Mouse (Mus musculus) gonadal fat pad, adult 2 months (tissue): ENCODE measurements at regions not wholly inside any gene's neighbourhood (a gene's known extent, or its start where the extent isn't known, plus 50 kb on each side); places are given as distances from the start of the nearest gene placed in this dataset.

Experiments
- DNase-seq: peaks from one replicate; pipeline ENCODE4 v3.0.0-alpha.2; 2012; ENCODE audit warnings: low read depth

DNA sequence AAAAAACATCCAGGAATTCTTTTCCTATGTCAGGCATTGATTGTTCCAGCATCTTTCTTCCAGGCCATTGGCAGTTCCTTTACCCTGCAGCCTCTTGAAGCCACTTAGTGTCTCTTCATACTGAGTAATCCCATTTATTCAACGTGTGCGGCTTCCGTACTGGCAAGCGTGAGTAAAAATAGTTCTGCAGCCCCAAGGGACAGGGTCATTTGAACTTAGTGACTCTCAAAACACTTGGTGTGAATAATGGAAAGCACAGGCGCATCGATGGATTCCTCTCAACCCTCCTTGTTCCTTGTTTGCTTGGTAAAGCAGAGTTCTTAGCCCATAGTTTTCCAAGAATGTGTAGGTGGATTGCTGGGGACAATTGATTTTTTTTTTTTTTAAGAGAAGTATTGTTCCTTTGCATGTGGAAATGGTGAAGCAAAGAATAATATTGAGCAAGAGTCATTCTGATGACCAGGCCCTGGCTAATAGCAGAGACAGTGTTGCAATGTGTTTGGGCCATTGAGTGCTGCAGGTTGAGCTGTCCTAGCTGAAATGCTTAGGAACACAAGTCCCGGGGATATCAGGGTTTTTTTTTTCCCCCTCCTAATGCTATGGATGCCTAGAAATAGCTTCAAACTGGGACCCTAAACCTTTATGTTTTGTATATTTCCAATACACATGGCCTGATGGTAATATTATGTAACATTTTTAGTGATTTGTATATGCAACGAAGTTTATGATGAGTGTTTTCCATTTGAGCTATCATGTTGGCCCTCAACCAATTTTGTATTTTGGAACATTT lies 1294.1 kb upstream of the A1bg start:
- DNase-seq, result peak; percentile 96

- DNase-seq, result no peak
Measured at GRCm38 (mm10) chr15:62215616-62216398, 1293.0 kb upstream of the A1bg start.

GRCm38 (mm10) chr15:62214300-62214699 lies 1291.5 kb upstream of the A1bg start:
- no peak for DNase-seq

GRCm38 (mm10) chr15:62212283-62212910 lies 1289.6 kb upstream of the A1bg start:
- peak; percentile 94 for DNase-seq

DNA sequence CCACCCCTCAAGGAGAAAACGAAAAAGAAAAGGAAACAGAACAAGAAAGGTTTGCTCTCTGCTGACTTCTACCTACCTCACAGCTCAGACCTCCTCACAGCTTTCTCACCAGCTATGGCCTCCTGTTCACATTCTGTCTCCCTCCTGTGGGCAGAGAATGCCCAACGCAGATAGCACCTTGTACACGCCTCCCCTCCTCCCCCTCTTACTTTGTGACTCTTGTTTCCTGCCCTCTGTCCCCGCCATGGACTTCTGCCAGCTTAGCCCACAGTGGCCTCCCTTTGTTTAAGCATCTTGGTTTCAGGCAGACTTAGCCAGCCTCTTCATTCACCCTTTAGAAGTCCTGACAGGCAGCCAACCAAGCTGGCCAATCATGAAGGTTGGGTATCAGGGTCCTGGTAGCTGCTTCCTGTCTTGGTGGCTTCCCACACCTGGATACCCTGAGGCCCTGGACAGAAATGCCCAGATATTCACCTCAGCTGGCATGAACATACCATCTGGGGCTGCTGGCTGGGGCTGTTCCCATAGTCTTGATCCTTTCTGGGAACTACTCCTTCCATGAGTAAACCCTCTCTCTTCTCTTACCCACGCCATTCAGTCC lies 1287.2 kb upstream of the A1bg start:
- peak; percentile 81 for DNase-seq

DNA sequence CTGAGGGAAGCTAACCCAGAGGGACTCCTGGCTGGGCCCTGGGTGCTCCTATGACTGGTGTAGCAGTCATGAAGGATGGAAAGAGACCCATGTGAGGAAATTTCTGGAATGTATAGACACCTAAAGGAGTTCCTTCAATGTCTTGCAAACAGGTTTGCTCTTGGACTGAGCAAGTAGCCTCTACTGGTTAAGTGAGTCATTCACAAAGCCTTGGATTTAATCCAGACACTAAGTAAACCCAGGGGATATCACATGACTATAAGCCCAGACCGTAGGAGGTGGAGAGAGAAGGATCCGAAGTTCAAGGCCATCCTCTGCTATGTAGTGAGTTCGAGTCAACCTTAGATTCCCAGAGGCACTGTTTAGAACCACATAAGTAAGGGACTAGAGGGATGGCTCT lies 1286.5 kb upstream of the A1bg start:
- DNase-seq, result no peak

GRCm38 (mm10) chr15:62206502-62206902 lies 1283.7 kb upstream of the A1bg start:
- no peak for DNase-seq

- no peak for DNase-seq
Measured at GRCm38 (mm10) chr15:62203951-62204905, 1281.4 kb upstream of the A1bg start.

GRCm38 (mm10) chr15:62202781-62203375 lies 1280.1 kb upstream of the A1bg start:
- no peak for DNase-seq

DNA sequence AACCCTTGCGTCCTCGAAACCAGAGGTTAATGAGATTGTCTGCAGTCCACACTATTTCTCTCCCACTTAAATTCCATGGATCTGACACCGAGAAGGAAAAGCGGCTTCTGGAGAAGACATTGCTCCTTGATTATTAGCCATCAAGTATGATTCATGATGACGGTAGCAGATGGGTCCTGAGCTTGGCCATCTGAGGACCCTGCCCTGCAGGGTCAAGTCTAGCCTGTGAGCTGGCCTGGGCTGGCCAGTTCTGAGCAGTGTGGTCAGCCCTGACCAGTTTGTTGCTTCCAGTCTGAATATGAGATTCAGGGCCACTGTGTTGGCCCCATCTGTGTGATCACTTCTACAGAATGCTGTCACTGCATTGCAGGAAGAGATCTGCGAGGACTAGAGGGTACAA lies 1275.9 kb upstream of the A1bg start:
- no peak for DNase-seq

DNA sequence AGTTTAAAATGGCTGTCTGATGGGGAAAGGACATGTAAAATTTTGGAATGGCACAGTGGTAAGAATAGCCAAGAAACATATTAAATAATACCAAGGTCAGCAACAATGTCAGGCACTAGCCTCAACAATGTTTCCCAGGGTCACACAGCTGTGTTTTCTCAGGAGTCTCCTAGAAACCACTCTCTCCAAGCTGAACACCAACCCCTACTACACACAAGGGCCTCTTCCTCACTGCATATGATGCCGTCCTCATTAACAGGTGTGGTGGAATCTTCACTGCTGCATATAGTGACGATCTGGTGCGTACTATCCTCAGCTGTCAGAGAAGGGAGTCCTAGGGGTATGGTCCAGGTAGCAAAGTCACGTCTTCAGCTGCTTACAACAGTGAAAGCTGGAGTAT lies 1275.4 kb upstream of the A1bg start:
- no peak for DNase-seq

DNA sequence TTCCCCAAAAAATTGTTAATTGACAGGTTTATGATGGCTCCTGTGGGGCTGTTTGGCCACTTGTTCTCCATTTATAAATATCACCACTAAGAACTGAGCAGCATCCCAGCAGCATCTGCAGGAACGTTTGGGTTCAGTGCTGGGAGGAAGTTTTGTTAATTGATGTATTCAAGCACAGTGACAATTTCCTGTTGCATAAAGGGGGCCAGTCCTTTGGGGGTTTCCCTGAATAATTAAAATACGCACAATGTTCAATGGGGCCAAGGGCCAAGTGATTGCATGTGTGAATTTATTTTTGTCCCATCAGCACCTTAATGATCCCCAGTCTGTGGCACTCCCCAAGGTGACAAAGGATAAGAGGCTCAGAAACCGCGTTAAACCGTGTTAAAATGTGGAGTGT lies 1272.6 kb upstream of the A1bg start:
- no peak for DNase-seq

- no peak for DNase-seq
Measured at GRCm38 (mm10) chr15:62192706-62193105, 1269.9 kb upstream of the A1bg start.

DNA sequence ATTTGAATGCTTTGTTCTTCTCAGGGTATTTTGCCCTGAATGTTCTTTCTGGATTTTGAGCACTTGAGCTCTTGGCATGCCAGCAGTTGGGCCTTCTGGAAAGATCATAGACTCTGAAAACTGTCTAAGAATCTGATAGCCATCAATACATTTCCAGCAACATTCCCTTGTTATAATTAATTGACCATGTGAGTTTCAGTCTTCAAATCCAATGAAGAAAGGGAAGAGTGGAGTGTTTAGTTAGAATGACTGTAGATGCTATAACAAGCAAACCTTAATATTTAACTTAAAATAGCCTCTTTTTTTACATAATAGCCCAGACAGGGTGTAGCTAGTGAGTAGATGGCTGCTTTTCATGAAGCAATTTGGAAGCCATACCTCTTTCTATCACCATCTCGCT lies 1268.8 kb upstream of the A1bg start:
- no peak for DNase-seq

DNA sequence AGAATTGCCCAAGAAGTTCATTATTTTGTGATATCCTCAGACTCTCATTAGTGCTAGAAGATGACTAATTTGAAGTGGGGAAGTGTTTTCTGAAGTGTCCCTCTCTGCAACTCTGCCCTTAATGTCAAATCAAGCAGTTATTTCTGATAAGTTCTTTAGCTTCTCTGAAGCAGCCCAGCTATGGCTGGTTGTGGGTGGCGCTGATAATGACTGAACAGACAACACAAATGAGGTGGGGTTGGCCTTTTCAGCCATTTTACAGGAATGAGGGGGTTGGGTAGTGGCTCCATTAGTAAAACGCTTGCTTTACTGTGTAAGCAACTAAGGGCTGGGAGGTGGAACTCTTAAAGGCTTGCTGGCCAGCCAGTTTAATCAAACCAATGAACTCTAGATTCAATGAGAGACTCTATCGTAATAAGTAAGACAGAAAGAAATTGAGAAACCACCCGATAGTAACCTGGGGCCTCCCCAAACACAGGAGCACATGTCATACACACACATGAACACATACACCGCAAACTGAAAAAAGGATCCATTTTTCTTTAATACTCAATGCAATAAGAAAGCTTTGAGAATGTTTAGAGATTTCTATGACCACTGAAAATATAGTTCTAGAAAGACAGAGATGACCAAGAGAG lies 1268.3 kb upstream of the A1bg start:
- no peak for DNase-seq

GRCm38 (mm10) chr15:62190224-62190910 lies 1267.6 kb upstream of the A1bg start:
- no peak for DNase-seq

DNA sequence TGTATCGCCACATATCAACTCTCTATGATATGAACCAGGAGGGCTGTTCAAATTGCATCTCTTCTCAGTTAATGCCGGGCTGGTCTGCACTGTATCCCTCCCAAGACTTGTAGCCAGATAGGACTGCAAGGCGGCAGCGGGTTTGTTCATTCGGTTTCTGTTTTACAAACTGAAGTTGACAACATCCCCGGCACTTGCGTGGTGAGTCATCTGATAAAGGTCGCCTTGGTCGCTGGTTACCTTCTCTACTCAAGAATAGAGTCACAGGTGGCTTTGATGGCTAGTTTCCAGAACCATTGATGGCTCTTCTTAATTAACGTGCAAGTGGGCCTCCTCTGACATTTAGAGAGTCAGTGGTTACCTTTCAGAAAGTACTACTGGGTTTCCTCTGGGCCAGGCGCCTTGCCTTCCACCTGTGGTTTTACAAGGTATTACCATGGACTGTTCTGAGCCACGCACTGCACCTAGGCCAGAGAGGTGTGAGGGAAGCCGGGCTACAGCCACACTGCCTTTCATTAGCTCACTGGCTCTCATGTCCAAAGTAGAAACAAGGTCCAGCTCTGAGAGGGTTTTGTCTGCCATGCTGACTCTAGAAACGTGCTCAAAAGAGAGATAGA lies 1266.9 kb upstream of the A1bg start:
- DNase-seq, result no peak

DNA sequence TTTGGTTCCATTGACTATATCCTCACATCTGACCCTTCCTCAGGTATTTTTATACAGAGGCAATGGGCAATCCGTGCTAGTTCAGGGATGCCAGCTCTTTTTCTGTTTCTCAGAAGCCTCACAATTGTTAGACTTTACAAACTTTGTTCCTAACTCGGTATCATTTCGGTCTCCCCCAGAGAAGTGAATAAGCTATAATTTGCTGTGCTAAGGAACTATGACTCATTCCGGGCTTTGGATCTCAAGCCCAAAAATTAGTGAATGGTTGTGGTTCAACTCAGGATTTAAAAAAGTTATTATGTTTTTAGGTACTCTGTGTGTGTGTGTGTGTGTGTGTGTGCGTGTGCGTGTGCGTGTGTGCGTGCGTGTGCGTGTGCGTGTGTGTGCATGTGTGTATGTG lies 1263.7 kb upstream of the A1bg start:
- no peak for DNase-seq

- no peak for DNase-seq
Measured at GRCm38 (mm10) chr15:62183803-62184202, 1261.0 kb upstream of the A1bg start.
